Mouse (Mus musculus): Measurements from ENCODE around the gene Nr1h4. TPM values are rescaled to one million over a fixed set of nuclear protein-coding genes. Genes with fewer than 3 reads are reported as not detected.

The Nr1h4 gene
- polyA plus RNA-seq (2017; shearing (Covaris generic)), result not detected

DNA sequence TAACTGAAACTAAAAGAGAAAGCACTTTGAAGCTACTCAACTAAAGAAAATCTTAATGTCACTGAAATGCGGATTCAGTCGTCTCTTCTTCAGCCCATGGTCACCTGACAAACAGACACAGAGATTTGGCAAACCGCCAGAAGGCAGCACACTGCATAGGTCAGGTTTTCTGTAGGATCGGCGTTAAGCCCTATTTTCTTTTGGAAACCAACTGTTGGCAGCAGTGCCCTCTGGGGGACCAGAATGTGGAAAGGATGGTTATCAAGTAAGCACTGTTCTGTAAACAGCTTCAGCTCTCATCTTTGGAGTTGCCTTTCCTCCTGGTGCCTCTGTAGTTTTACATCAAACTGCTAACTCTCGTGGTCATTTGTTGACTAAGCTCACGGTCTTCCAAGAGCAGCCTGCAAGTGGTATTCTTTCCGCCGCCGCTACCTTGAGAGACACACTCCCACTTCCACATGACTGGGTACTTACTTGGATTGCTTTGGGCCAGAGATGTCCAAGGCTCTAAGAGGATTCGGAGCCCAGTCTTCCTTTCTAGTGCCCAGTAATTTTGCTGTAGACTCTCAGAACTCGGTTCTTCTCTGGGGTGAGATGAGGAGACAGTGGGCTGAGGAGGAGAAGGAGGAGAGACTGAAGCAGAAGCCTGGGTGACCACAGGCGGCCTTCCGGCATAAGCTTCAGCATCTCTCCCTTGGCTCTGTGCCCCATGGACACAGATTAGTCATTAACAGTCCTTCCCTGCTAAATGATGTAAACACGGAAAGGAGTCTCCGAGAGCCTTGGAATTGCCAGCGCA is at the start of gene Nr1h4:
Gene Nr1h4, minus strand, starts transcription at position 657 of the 799 bp plus-strand sequence.

DNA sequence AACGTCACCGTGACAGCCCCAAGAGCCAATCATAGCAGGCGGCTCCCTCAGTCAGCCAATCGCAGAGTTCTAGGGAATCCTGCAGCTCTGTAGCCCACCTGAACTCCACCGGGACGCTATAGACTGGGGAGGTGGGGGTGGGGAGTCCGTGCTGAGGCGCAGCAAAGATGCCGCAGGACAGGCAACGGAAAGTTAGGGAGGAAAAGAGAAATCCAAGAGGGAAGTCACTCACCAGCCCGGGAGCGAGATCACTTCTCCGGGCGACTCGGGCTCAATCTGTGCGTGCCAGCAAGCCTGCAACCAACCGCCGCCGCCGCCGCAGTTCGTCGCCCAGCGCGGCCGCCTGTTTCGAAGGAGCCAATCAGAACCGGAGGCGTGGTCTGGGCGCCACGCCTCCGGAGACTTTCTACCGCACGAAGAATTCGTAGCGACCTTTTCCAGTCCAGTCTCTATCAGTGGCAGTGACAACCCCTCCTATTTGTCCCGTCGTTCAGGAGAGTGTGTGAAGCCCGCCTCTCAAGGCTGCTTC is 89.7 kb downstream of the Nr1h4 start, which contains the start of gene Gas2l3:
Gene Gas2l3, minus strand, starts transcription at position 345 of the 529 bp plus-strand sequence.

Other genes starting within 250 kb of the Nr1h4 start
- gene Ano4, start 188.8 kb downstream of the Nr1h4 start, polyA plus RNA-seq (2017; shearing (Covaris generic)), result not detected
- 0.17 TPM for gene Gas2l3, start 89.6 kb downstream of the Nr1h4 start, polyA plus RNA-seq (2017; shearing (Covaris generic))
- not detected for gene Slc17a8, start 87.7 kb upstream of the Nr1h4 start, polyA plus RNA-seq (2017; shearing (Covaris generic))
- gene Scyl2, start 152.7 kb upstream of the Nr1h4 start, polyA plus RNA-seq (2017; shearing (Covaris generic)), result 35.2 TPM
- 30.3 TPM for gene Actr6, start 198.7 kb upstream of the Nr1h4 start, polyA plus RNA-seq (2017; shearing (Covaris generic))
- 49.9 TPM for gene Uhrf1bp1l, start 211.4 kb upstream of the Nr1h4 start, polyA plus RNA-seq (2017; shearing (Covaris generic))

Data from naive thymus-derived CD4-positive, alpha-beta T cell, adult 5 months (primary cell).